8 mouse cellular contexts compared by ENCODE assay signal in genomic region chr8:88571434-88572184, GRCm38 (mm10). TPM values are rescaled to one million over a fixed set of nuclear protein-coding genes. Genes with fewer than 3 reads are reported as not detected.
A peak's percentile ranks its signal among the peaks of the same experiment; 100 is the strongest.
DNase-seq lines count a peak whose midpoint lies in the region; ATAC-seq lines count a peak whose summit lies in the region.

No protein-coding gene starts in this region.

- no peak for DNase-seq in kidney, adult 9 months
- DNase-seq in adrenal gland, adult 2 months = peak; percentile 81
- peak; percentile 70 to 83 for DNase-seq in cerebellum, postnatal 25 days
- peak; percentile 27 to 36 for DNase-seq in kidney, postnatal 36 days
- no peak for DNase-seq in embryo, embryonic 11 days
- no peak for DNase-seq in layer of hippocampus, adult 9-10 months (ENCODE audit: low spot score)
- no peak for DNase-seq in left cerebral cortex, adult 8-10 months (ENCODE audit: low spot score in 2 of 2)

- H3K27ac ChIP-seq in kidney, embryonic 15.5 days = peak overlapping the region; percentile 95

- WGBS in kidney, embryonic 15.5 days = 70% methylated on average over 14 of the region's 14 CpGs

- peaks cover 9% of the 10 kb centered on the region; the same call in 1 of the 2 replicates for H3K36me3 ChIP-seq in kidney, embryonic 15.5 days

- 0 out of 2 replicates have a peak, but pooled peaks have one; percentile 3 for ATAC-seq in kidney, embryonic 15.5 days (replicated peaks; ENCODE audit: low FRiP score)

- no peak overlapping the region for H3K9ac ChIP-seq in kidney, embryonic 15.5 days

- H3K4me2 ChIP-seq in kidney, embryonic 15.5 days = no peak overlapping the region

- no peak overlapping the region for H3K4me3 ChIP-seq in kidney, embryonic 15.5 days (replicated peaks)

- no peaks in the 10 kb centered on the region for H3K27me3 ChIP-seq in kidney, embryonic 15.5 days

- H3K4me1 ChIP-seq in kidney, embryonic 15.5 days = peaks cover 97% of the 10 kb centered on the region

- no peaks in the 10 kb centered on the region for H3K9me3 ChIP-seq in kidney, embryonic 15.5 days (replicated peaks)

RNA-seq across cellular contexts. Expression of gene Nkd1, which starts 50.5 kb away (rescaled TPM):
- 60.0 and 68.1 TPM in 2 replicates for polyA plus RNA-seq in kidney, embryonic 15.5 days (2015; fragmentation: Nextera tagmentation; extraction: Ambion mirVana)
- 10 to 100 TPM; 43.5 to 53.9 TPM for total RNA-seq in adrenal gland, adult 2 months (2021)
- polyA plus RNA-seq in adrenal gland, adult 2 months (2012; rRNA removed) = 56.8 and 62.0 TPM in 2 replicates
- total RNA-seq in left cerebral cortex, adult 8-10 months (2022) = 10 to 100 TPM; 11.1 to 15.6 (median 14.6) TPM

Comparison
In these comparisons a context has a peak if more than half of its experiments do, and no peak if none do; other contexts are left out.
1. DNase-seq: peak in adrenal gland, adult 2 months (single experiment), cerebellum, postnatal 25 days (2 of 2) and kidney, postnatal 36 days (2 of 2); none in kidney, adult 9 months (single experiment), embryo, embryonic 11 days (single experiment), layer of hippocampus, adult 9-10 months (single experiment) and left cerebral cortex, adult 8-10 months (0 of 2).